ENCODE assay signal across 23 mouse cellular contexts in the genomic region with DNA sequence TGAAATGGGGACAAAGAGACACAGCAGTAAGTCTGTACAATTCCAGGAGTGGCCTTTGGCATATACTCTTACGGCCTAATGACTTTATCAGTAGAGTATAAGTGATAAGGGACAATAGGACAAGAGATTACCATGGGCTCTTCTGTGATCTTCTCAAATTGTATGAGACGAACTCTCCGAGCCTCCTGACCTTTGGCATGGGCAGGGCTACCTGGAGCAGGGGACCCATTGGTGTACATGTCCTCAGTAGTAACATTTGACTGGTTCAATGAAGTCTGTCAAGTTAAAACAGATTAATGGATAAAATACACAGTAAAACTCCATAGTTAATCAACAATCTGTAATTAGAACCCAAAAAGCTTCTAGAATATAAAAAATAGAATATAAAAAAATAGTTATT. TPM values are rescaled to one million over a fixed set of nuclear protein-coding genes. Genes with fewer than 3 reads are reported as not detected.
"Had no signal": no experiment of that assay in that cellular context is flagged by ENCODE, and none has a peak within 500 bp of the region (broad histone marks: within the 10 kb centered on the region; RNA-seq: fewer than 3 reads in every experiment).

No protein-coding gene starts in this region.

- H3K4me2 ChIP-seq: lung, embryonic 14.5 days; midbrain, embryonic 12.5 days; neural tube, embryonic 13.5 days; neural tube, embryonic 15.5 days had no signal

- DNase-seq: lung, adult 18-20 months; lung, embryonic 14.5 days; lung, postnatal 10 days; lung, postnatal 4 days; midbrain, embryonic 14.5 days; retina, postnatal 1 day; right cerebral cortex, adult 18-20 months; right cerebral cortex, postnatal 25 days; spleen, adult 18-20 months; thymus, adult 18-20 months; thymus, postnatal 14 days; thymus, postnatal 36 days had no signal

- H3K9ac ChIP-seq: lung, embryonic 14.5 days; midbrain, embryonic 12.5 days; neural tube, embryonic 13.5 days; neural tube, embryonic 15.5 days had no signal

- H3K9me3 ChIP-seq: midbrain, embryonic 10.5 days; midbrain, embryonic 12.5 days; neural tube, embryonic 13.5 days; neural tube, embryonic 15.5 days had no signal

- H3K4me1 ChIP-seq: midbrain, embryonic 10.5 days; midbrain, embryonic 12.5 days; neural tube, embryonic 15.5 days had no signal

- H3K27me3 ChIP-seq: midbrain, embryonic 12.5 days; neural tube, embryonic 13.5 days; neural tube, embryonic 15.5 days had no signal

- H3K27ac ChIP-seq: midbrain, embryonic 10.5 days; midbrain, embryonic 12.5 days; neural tube, embryonic 13.5 days; neural tube, embryonic 15.5 days had no signal

- H3K4me3 ChIP-seq: midbrain, embryonic 10.5 days; midbrain, embryonic 12.5 days; myocyte; neural tube, embryonic 13.5 days; neural tube, embryonic 15.5 days had no signal

- ATAC-seq: midbrain, embryonic 16.5 days had no signal

- H3K36me3 ChIP-seq: midbrain, embryonic 12.5 days; neural tube, embryonic 15.5 days had no signal

RNA-seq across cellular contexts. Expression of a gene that starts 38.0 kb away (rescaled TPM):
- polyA plus RNA-seq: lung, embryonic 14.5 days; lung, embryonic 16.5 days; midbrain, embryonic 10.5 days; midbrain, embryonic 12.5 days; midbrain, embryonic 14.5 days; midbrain, embryonic 16.5 days; myocyte; neural tube, embryonic 11.5 days; neural tube, embryonic 13.5 days; neural tube, embryonic 15.5 days; stomach, embryonic 14.5 days; stomach, embryonic 16.5 days; thymus, postnatal 0 days had no signal
